Mouse (Mus musculus) urinary bladder, postnatal 14 days (tissue): ENCODE measurements at regions not wholly inside any gene's neighbourhood (a gene's known extent, or its start where the extent isn't known, plus 50 kb on each side); places are given as distances from the start of the nearest gene placed in this dataset.

Experiments
- DNase-seq: peaks from one replicate; pipeline ENCODE4 v3.0.0; 2021; ENCODE audit warnings: low spot score

- DNase-seq: no peak
Observed at GRCm38 (mm10) chr2:71640251-71640650, 93.7 kb upstream of the Dlx2 start.

- DNase-seq: peak; percentile 75
Observed at GRCm38 (mm10) chr2:71644038-71644470, 97.5 kb upstream of the Dlx2 start.

- DNase-seq: no peak
Observed at GRCm38 (mm10) chr2:71647914-71648497, 97.4 kb upstream of the Itga6 start.

DNA sequence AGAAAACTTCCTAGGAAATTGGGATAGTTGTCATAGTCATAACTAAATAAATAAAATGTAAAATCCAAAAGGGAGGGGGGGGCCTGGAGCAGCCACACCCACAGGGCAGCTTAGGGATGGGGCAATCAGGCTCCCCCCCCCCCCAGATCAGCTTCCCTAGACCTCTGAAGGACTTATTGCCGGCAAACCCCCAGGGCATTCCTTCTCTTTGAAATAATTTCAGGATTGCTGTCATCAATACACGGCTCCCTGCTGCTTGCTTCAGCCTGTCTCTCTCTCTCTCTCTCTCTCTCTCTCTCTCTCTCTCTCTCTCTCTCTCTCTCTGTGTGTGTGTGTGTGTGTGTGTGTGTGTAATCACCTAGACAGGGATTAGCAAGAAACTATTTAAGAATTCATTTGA lies 93.8 kb upstream of the Itga6 start:
- no peak for DNase-seq

- peak; percentile 62 for DNase-seq
Observed at GRCm38 (mm10) chr2:71652261-71652801, 93.1 kb upstream of the Itga6 start.

DNA sequence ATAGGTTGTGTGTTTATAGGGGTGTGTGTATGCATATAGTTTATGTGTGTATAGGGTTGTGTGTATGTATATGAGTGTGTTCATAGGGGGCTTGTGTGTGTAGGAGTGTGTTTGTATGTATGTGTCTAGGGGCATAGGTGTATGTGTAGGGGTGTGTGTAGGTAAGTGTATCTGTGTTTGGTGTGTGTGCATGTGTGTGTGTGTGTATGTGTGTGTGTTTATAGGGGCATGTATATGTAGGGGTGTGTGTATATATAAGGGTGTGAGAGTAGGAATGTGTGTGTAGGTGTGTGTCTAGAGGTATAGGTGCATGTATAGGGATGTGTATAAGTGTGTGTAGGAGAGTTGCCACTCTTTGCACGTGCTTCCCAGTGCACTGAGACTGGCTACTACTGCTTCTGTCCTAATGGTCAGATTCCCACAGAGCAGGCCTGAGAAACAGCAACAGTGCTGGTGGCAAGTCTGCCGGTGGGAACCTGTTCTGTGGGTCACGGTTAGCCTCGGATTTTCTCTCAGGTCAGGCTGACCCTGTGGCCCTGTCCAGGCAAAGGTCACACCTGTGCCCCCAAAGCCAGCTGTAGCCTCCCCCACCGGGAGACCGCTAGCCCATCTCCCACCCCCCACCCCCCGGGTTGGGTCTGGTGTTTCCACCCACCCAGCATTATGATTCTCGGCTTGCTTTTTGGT lies 90.5 kb upstream of the Itga6 start:
- no peak for DNase-seq

DNA sequence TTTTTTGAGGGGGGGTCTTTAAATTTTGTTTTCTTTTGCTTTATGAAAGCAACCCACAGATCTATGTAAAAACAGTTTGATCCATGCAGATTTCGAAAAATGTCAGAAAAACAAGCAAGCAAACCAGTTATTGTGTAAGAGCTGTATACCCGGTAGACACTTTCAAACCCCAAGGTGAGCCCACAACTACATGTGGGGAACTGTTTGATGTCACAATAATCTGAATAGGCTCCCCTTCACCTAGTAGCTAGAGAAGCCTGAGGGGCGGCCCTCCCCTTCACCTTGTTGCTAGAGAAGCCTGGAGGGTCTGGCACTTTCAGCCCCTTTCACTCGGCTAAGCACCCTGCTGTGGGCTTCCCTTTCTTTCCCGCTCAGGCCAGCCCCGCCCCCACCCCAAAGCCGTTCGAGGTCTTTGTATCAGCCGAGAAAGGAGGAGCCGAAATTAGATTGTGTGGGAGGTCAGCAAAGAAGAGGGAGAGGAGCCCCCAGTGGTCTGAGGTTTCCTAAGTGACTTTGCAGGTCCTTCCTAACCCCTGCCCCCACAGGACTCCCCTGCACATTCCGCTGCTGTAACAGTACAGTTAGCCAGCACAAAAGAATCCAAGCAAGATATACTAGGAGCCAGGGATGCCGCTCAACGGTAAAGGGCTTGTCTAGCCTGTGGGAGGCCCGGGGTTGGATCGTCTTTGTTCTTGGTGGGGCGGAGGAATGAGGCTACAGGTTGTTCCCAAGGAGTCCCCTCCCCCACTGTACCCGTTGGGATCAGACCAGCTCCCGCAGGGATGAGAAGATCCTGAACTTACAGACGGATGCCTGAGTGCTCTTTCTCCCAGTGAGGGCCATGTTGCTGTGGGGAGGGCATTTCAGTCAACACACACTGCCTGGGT lies 89.7 kb upstream of the Itga6 start:
- no peak for DNase-seq

GRCm38 (mm10) chr2:71656611-71657244 lies 88.7 kb upstream of the Itga6 start:
- no peak for DNase-seq

DNA sequence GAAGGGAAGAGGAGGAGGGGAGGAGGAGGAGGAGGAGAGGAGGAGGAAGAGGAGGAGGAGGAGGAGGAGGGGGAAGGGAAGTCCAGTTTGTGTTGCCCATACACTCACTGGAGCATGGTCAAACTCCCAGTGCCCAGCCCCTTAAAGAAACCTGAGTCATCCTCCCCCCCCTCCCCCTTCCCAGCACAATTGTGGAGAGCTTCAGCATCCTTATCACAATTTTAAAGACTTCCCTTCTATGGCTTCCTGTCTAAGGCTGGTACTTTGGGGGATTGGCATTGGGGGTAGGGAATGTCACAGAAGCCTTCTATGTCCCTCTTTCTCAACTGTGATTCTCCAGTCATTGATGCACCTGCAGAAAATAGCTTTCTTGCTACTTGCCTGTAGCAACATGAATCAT lies 84.0 kb upstream of the Itga6 start:
- DNase-seq: no peak

- DNase-seq: no peak
Observed at GRCm38 (mm10) chr2:71661986-71662385, 83.4 kb upstream of the Itga6 start.

GRCm38 (mm10) chr2:71663453-71663852 lies 82.0 kb upstream of the Itga6 start:
- DNase-seq: no peak

DNA sequence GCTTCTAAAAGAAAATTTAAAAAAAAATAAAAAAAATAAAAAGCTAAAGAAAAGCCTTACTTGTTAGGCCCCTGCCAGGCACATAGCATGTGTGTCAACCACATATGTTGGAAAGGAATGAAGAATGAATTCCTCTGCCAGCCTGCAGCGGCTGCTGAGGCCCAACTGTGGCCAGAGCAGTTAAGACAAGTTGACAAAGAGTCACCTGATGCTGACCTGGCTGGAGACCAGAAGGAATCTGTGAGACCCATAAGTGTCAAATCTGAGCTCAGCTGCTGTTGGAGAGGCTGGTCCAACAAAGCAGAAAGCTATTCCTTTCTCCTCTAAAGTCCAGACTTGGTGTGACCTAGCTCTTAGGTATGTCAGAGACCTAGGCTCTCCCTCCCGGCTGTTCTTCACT lies 78.5 kb upstream of the Itga6 start:
- DNase-seq: no peak

DNA sequence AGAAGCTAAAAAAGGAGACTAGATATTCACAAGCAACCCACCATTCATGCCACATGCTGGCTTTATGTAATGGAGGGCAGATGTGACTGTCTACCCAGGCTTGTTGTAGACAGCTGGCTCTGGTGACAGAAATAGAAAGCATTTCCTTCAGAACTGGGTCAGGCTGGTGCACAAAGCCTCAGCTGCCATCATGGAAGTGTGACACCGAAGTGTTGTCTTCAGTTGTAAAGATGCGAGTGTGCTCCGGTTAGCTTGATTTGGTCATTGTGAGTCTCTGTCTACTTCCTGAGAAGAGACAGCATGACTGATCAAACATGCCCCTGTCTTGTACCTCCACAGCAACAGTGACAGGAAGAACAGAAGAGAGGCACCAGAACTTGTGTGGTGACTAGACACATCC lies 77.7 kb upstream of the Itga6 start:
- no peak for DNase-seq

GRCm38 (mm10) chr2:71670228-71670790 lies 75.1 kb upstream of the Itga6 start:
- DNase-seq: no peak

- no peak for DNase-seq
Observed at GRCm38 (mm10) chr2:71670882-71671281, 74.5 kb upstream of the Itga6 start.

DNA sequence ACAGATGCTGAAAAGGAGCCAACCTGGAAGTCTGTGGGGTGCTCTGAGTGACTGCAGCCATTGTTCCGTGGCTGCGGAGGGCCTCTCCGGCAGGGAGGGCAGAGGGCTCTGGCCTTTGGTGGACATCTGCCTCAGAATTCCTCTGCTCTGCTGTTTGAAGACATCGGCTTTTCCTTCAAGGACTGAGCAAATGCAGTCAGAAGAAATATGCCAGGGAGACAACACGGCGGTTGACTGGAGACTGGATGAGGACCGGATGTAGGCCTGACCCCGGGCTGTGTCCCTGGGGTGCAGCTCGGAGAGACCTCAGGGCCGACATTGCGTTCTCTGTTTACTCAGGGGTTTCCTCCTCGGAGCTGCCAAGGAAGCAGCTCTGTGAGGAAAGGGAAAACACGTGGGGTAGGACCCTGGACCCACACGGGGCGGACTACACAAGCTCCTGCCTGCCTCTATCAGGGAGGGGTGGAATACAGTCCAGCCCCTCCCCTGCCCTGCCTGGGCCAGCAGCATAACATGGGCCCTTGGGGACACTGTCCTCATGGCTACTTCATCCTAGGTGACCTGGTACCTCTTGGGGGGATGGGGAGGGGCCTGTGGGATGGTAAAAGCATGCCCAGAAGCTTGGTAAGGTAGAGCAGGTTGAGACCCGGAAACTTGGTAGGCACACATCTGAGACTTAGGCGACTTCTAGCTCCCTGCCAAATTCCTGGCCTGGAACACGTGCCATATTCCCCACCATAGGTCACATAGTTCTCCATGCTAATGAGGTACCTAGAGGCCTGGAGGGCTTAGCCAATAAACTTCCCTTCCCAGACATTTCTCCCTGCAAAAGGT lies 72.1 kb upstream of the Itga6 start:
- DNase-seq: no peak

DNA sequence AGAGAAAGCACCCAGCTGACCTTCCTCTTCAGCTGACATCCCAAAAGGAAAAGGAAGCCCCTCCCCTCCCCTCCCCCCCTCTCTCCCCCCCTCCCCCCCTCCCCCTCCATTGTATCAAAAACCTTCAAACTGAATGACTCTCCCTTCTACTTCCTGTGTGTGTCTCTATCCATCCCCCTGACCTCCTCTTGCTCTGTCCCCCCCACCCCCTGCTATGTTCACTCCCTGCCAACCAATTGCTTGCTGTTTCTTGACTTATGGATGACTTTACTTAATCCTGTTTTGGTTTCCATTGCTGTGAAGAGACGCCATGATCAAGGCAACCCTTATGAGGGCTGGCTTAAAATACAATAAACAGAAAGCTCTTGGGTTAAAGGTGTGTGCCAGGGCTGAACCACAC lies 64.7 kb upstream of the Itga6 start:
- DNase-seq: no peak

- no peak for DNase-seq
Observed at GRCm38 (mm10) chr2:71681148-71681547, 64.3 kb upstream of the Itga6 start.

DNA sequence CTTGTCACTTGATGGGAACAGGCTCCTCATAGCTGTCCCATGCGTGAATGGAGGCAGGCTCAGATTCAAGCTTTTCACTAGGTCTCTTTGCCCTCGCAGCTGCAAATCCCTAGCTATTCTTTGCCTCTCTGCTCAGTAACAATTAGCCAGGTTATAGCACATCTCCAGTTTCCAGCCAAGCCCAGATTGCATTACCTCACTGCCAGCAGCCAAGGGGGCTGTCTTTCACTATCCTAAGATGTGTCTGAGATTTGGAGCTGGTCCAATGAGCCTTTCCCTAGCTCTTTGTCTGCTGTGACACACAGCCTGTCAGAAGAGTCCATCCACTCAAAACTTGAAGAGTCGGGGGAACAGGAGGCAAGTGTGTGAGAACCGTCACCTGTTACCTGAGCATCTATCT lies 62.0 kb upstream of the Itga6 start:
- DNase-seq: no peak

- no peak for DNase-seq
Observed at GRCm38 (mm10) chr2:71685239-71685638, 60.2 kb upstream of the Itga6 start.

DNA sequence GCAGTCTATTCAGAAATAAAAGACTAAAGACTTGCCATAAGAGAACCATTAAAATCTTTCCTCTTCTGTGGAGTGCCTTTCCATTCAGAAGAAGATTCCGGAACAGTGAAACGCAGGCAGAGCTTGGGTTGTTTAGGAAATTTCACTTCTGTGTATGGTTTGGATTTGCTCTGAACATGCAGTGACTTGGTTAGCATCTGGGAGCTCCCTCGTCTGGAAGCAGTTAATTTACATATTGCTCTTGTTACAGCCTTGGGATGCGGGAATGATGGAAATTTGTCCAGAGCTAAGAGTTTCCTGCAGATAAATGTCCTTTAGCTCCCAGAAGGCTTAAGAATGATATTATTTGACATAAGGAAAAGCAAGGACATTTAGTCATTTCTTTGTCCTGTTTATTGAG lies 56.4 kb upstream of the Itga6 start:
- DNase-seq: no peak
